Mouse (Mus musculus) myocyte (in vitro differentiated cells): ENCODE results near the gene Szrd1. TPM values are rescaled to one million over a fixed set of nuclear protein-coding genes. Genes with fewer than 3 reads are reported as not detected.

ENCODE experiments used
- H3K27me3 ChIP-seq: one replicate; pipeline ENCODE4 v1.6.1; 2011; ENCODE audit not compliant: control insufficient read depth, insufficient read depth, insufficient read length
- H3K36me3 ChIP-seq: one replicate; pipeline ENCODE4 v1.6.1; 2011; ENCODE audit not compliant: control insufficient read depth, insufficient read depth
- H3K4me2 ChIP-seq: one replicate; pipeline ENCODE4 v1.6.1; 2011; ENCODE audit warnings: low read depth, control low read depth
- H3K4me3 ChIP-seq: one replicate; pipeline ENCODE4 v1.5.1; 2011; ENCODE audit warnings: mild to moderate bottlenecking, control low read depth, moderate library complexity
- H3K79me2 ChIP-seq: one replicate; pipeline ENCODE4 v1.6.1; 2011; ENCODE audit not compliant: control insufficient read depth, insufficient read depth
- H3ac ChIP-seq: one replicate; pipeline ENCODE4 v1.6.1; 2011; ENCODE audit not compliant: control insufficient read depth, insufficient read length
- CEBPB ChIP-seq: IDR thresholded peaks from 2 replicates; pipeline ENCODE4 v1.6.1; 2011; ENCODE audit warnings: mild to moderate bottlenecking, moderate library complexity; ENCODE audit not compliant: poor library complexity, insufficient read depth, severe bottlenecking
- E2F4 ChIP-seq: IDR thresholded peaks from one replicate; pipeline ENCODE4 v1.6.1; 2011; ENCODE audit warnings: mild to moderate bottlenecking, control low read depth, moderate library complexity; ENCODE audit not compliant: insufficient read depth
- MAX ChIP-seq: IDR thresholded peaks from one replicate; pipeline ENCODE4 v1.6.1; 2011; ENCODE audit warnings: low read depth, mild to moderate bottlenecking, control low read depth
- MYOD1 ChIP-seq, 3 experiments: IDR thresholded peaks; one replicate each; pipeline ENCODE4 v1.6.1; 2011; ENCODE audit warnings: control low read depth in 2 of 3, low read depth in 2 of 3, mild to moderate bottlenecking in 2 of 3, moderate library complexity in 1 of 3; ENCODE audit not compliant: insufficient read length in 2 of 3, control insufficient read depth in 1 of 3
- MYOG ChIP-seq, 3 experiments: IDR thresholded peaks; one replicate each; pipeline ENCODE4 v1.6.1; 2011; ENCODE audit warnings: control low read depth in 2 of 3, low read depth in 2 of 3, mild to moderate bottlenecking in 2 of 3; ENCODE audit not compliant: insufficient read length in 2 of 3, control insufficient read depth in 1 of 3, insufficient read depth in 1 of 3
- POLR2A ChIP-seq: IDR thresholded peaks from one replicate; pipeline ENCODE4 v1.6.1; 2011; ENCODE audit warnings: low read depth, mild to moderate bottlenecking, control low read depth, moderate library complexity; ENCODE audit not compliant: insufficient read length
- POLR2AphosphoS2 ChIP-seq: IDR thresholded peaks from one replicate; pipeline ENCODE4 v1.6.1; 2011; ENCODE audit warnings: low read depth, control low read depth; ENCODE audit not compliant: insufficient read length
- REST ChIP-seq: IDR thresholded peaks from one replicate; pipeline ENCODE4 v1.6.1; 2011; ENCODE audit warnings: mild to moderate bottlenecking, control low read depth, moderate library complexity; ENCODE audit not compliant: insufficient read depth, insufficient read length
- SRF ChIP-seq: IDR thresholded peaks from one replicate; pipeline ENCODE4 v1.6.1; 2011; ENCODE audit warnings: low read depth; ENCODE audit not compliant: control insufficient read depth, insufficient read length
- TCF12 ChIP-seq: IDR thresholded peaks from one replicate; pipeline ENCODE4 v1.6.1; 2011; ENCODE audit warnings: mild to moderate bottlenecking, control low read depth; ENCODE audit not compliant: poor library complexity, insufficient read depth, severe bottlenecking
- TCF3 ChIP-seq: IDR thresholded peaks from one replicate; pipeline ENCODE4 v1.6.1; 2011; ENCODE audit warnings: low read depth, control low read depth; ENCODE audit not compliant: insufficient read length
- USF1 ChIP-seq: IDR thresholded peaks from one replicate; pipeline ENCODE4 v1.6.1; 2011; ENCODE audit warnings: low read depth, mild to moderate bottlenecking, control low read depth, moderate library complexity
- polyA plus RNA-seq: library from polyadenylated mRNA; unstranded; fragments of >200 nt; fragmentation: generic; extraction: Trizol; gene quantifications from one replicate; pipeline ENCODE4 v1.2.1, GENCODE M21; 2012; ENCODE audit warnings: missing spikeins

Szrd1 gene
- polyA plus RNA-seq, 1 experiment: 107 TPM

DNA sequence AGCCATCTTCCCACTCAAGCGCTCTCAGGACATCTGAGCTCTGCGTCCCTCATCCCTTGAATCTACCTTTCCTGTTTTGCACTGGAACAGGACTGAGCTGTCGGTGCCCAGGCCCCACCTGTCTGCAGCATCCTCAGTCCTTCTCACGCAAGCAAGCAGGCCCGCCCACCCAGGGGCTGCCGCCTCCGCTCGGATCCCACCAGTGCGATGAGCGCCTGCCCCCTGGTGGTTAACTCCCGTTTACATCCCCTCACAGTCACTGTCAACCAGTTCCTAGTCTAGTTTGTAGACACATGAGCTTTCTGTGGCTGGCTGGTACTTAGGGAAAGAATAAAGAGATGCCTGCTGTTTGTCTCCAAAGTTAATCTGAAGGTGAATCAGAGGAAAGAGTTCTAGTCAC is 18.9 kb downstream of the Szrd1 start:
- H3ac ChIP-seq: no peak overlapping the region
- H3K4me3 ChIP-seq: no peak overlapping the region
- peaks cover 66% of the 10 kb centered on the region for H3K79me2 ChIP-seq
- no peaks in the 10 kb centered on the region for H3K36me3 ChIP-seq
- TF ChIP-seq POLR2A: no peak
- no peak for TF ChIP-seq TCF12
- no peak for TF ChIP-seq MYOG (IDR thresholded peaks at IDR 0.05; ENCODE audit: control insufficient read depth in 1 of 3, insufficient read depth in 1 of 3, insufficient read length in 2 of 3, low read depth in 2 of 3)
- TF ChIP-seq USF1: no peak
- no peak for TF ChIP-seq MAX
- TF ChIP-seq CEBPB: no peak
- no peak for TF ChIP-seq REST
- TF ChIP-seq E2F4: no peak
- TF ChIP-seq POLR2AphosphoS2: no peak
- no peak for TF ChIP-seq TCF3
- no peak for TF ChIP-seq MYOD1 (IDR thresholded peaks at IDR 0.05; ENCODE audit: control insufficient read depth in 1 of 3, insufficient read length in 2 of 3, low read depth in 2 of 3)
- TF ChIP-seq SRF: no peak
- H3K27me3 ChIP-seq: no peaks in the 10 kb centered on the region
- H3K4me2 ChIP-seq: no peak overlapping the region

GRCm38 (mm10) chr4:141118691-141119090 is 20.9 kb downstream of the Szrd1 start:
- Histone ChIP-seq H3K36me3 (peaks cover 2% of the 10 kb centered on the region), H3K4me3 (no peak overlapping the region), H3K27me3 (no peaks in the 10 kb centered on the region), H3K79me2 (peaks cover 46% of the 10 kb centered on the region), H3K4me2 (no peak overlapping the region), H3ac (no peak overlapping the region)
- TF ChIP-seq TCF12 (no peak), MAX (no peak), MYOD1 (IDR thresholded peaks at IDR 0.05; ENCODE audit: control insufficient read depth in 1 of 3, insufficient read length in 2 of 3, low read depth in 2 of 3) (no peak), MYOG (IDR thresholded peaks at IDR 0.05; ENCODE audit: control insufficient read depth in 1 of 3, insufficient read depth in 1 of 3, insufficient read length in 2 of 3, low read depth in 2 of 3) (no peak), POLR2AphosphoS2 (no peak), POLR2A (no peak), USF1 (no peak), E2F4 (no peak), SRF (no peak), REST (no peak), CEBPB (no peak)

GRCm38 (mm10) chr4:141115398-141115797 is 24.2 kb downstream of the Szrd1 start:
- Histone ChIP-seq H3K79me2 (peaks cover 13% of the 10 kb centered on the region), H3K4me3 (no peak overlapping the region), H3K36me3 (peaks cover 8% of the 10 kb centered on the region), H3K4me2 (no peak overlapping the region), H3K27me3 (no peaks in the 10 kb centered on the region), H3ac (no peak overlapping the region)
- TF ChIP-seq MAX (no peak), SRF (no peak), MYOD1 (IDR thresholded peaks at IDR 0.05; ENCODE audit: control insufficient read depth in 1 of 3, insufficient read length in 2 of 3, low read depth in 2 of 3) (no peak), USF1 (no peak), TCF3 (no peak), TCF12 (no peak), POLR2A (no peak), MYOG (IDR thresholded peaks at IDR 0.05; ENCODE audit: control insufficient read depth in 1 of 3, insufficient read depth in 1 of 3, insufficient read length in 2 of 3, low read depth in 2 of 3) (no peak), POLR2AphosphoS2 (no peak), REST (no peak), CEBPB (no peak), E2F4 (no peak)

DNA sequence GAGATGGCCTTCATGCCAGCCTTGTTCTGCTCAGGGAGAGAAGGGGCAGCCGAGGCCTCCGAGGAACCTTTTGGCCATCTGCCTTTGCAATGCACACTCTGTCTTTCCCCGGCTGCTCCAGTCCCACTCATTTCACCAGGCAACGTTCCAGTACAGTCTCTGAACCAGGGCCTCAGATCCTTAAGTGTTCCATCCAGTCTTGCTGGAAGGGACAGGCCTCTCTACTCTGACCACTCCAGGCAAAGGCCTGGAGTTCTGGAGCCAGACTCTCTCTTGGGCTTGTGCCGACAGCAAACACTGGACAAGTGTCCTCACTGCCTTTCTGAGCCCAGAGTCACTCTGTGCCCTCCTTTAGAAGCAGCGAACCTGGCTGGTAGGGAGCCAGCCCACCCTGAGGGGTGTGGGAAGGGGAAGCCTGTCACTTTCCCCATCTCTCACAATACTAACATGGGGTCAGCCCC is 25.0 kb downstream of the Szrd1 start:
- Histone ChIP-seq H3K36me3 (peaks cover 8% of the 10 kb centered on the region), H3K4me3 (no peak overlapping the region), H3K4me2 (no peak overlapping the region), H3ac (no peak overlapping the region), H3K79me2 (peaks cover 6% of the 10 kb centered on the region), H3K27me3 (no peaks in the 10 kb centered on the region)
- TF ChIP-seq POLR2AphosphoS2 (no peak), REST (no peak), MYOD1 (IDR thresholded peaks at IDR 0.05; ENCODE audit: control insufficient read depth in 1 of 3, insufficient read length in 2 of 3, low read depth in 2 of 3) (no peak), CEBPB (no peak), SRF (no peak), TCF3 (no peak), POLR2A (no peak), E2F4 (no peak), TCF12 (no peak), MAX (no peak), MYOG (IDR thresholded peaks at IDR 0.05; ENCODE audit: control insufficient read depth in 1 of 3, insufficient read depth in 1 of 3, insufficient read length in 2 of 3, low read depth in 2 of 3) (no peak), USF1 (no peak)

GRCm38 (mm10) chr4:141113831-141114230 is 25.7 kb downstream of the Szrd1 start:
- no peak overlapping the region for H3ac ChIP-seq
- H3K27me3 ChIP-seq: no peaks in the 10 kb centered on the region
- peak in 1 of 3 experiments; percentile 22 for TF ChIP-seq MYOD1 (IDR thresholded peaks at IDR 0.05; ENCODE audit: control insufficient read depth in 1 of 3, insufficient read length in 2 of 3, low read depth in 2 of 3)
- no peak for TF ChIP-seq MAX
- H3K4me2 ChIP-seq: no peak overlapping the region
- no peak overlapping the region for H3K4me3 ChIP-seq
- H3K79me2 ChIP-seq: no peaks in the 10 kb centered on the region
- H3K36me3 ChIP-seq: peaks cover 8% of the 10 kb centered on the region
